Mouse (Mus musculus): ENCODE measurements at regions not wholly inside any gene's neighbourhood (a gene's known extent, or its start where the extent isn't known, plus 50 kb on each side); places are given as distances from the start of the nearest gene placed in this dataset.

DNA sequence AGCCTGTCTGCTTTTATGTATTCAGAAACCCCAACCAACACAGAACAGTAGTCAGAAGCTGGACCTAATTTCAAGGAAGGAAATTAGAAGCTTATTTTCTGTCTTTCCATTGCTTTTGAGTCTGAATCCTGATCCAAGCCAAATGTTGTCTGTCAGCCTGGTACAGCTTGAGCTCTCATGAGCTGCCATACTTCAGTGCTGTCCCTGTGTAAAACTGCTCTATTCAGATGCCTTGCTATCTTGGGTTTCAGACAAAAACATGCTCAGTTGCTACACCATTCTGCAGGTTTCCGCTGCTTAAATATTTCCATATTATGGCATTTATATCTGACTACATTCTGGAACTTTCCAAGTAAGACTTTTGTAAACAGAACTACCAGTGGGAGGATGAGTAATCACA lies 1403.2 kb downstream of the Epha7 start:
- ATAC-seq: no peak
- no peak overlapping the region for H3K4me3 ChIP-seq (ENCODE audit: low read depth, low read length)
- no peaks in the 10 kb centered on the region for H3K4me1 ChIP-seq (ENCODE audit: insufficient read depth, low read depth, low read length)
- H3K9ac ChIP-seq (replicated peaks; ENCODE audit: low read depth): no peak overlapping the region
- H3K27ac ChIP-seq (ENCODE audit: low read length): no peak overlapping the region
- no peak overlapping the region for H3K4me2 ChIP-seq (replicated peaks; ENCODE audit: low read depth, low read length)
- DNase-seq (ENCODE audit: low spot score): no peak
- no peaks in the 10 kb centered on the region for H3K27me3 ChIP-seq (replicated peaks; ENCODE audit: insufficient read depth, low read length)
- no peaks in the 10 kb centered on the region for H3K9me3 ChIP-seq (ENCODE audit: low read length)
- TF ChIP-seq EP300 (IDR thresholded peaks at IDR 0.05) (no peak), CTCF (IDR thresholded peaks at IDR 0.05) (no peak)
- H3K36me3 ChIP-seq (ENCODE audit: insufficient read depth, low read length): no peaks in the 10 kb centered on the region
- WGBS: 73% methylated on average over 1 of the region's 1 CpGs

DNA sequence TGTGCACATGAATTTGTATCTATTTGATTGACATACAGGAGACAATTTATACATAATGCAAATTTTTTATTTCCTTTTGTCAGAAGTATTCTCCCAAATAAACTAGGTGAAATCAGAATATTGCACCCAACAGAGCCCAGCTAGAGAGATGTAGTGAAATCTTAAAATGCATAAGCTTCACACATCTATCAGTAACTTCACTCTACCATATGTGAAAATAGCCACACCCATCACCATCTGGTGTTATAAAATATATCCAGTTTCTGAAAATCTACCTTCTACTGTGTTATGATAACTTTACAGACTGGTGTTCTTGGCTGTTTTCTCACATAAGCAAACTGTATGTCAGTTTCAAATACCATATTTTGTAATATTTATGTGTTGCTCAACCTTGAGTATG lies 1414.2 kb downstream of the Epha7 start:
- no peak for DNase-seq (ENCODE audit: low spot score)

DNA sequence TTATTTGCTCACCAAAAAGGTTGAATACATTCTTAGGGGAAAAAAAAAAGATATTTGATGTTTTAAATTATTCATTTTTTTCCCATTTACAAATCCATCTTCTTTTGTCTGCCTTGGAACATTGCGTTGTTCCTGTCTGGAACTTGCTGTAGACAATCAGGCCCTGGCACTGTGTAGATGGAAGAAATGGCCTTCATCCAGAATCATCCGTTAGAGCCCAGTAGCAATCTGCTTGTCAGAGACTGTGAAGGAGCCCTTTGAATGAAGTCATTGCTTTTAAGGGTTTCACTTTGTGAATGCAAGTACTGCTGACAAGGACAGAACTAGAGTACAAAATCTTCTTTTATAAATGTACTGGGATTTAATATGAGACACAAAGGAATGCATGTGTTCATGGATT lies 1449.2 kb downstream of the Epha7 start:
- no peak for TF ChIP-seq CTCF (IDR thresholded peaks at IDR 0.05)
- no peak for TF ChIP-seq EP300 (IDR thresholded peaks at IDR 0.05)
- WGBS: 57% methylated on average over 2 of the region's 2 CpGs
- H3K9ac ChIP-seq (replicated peaks; ENCODE audit: low read depth): no peak overlapping the region
- no peaks in the 10 kb centered on the region for H3K36me3 ChIP-seq (ENCODE audit: insufficient read depth, low read length)
- no peaks in the 10 kb centered on the region for H3K9me3 ChIP-seq (ENCODE audit: low read length)
- no peak for ATAC-seq
- H3K27me3 ChIP-seq (replicated peaks; ENCODE audit: insufficient read depth, low read length): no peaks in the 10 kb centered on the region
- H3K4me1 ChIP-seq (ENCODE audit: insufficient read depth, low read depth, low read length): no peaks in the 10 kb centered on the region
- no peak overlapping the region for H3K27ac ChIP-seq (ENCODE audit: low read length)
- no peak overlapping the region for H3K4me3 ChIP-seq (ENCODE audit: low read depth, low read length)
- no peak for DNase-seq (ENCODE audit: low spot score)
- H3K4me2 ChIP-seq (replicated peaks; ENCODE audit: low read depth, low read length): no peak overlapping the region

More for the DNA sequence above, 1414.2 kb downstream of the Epha7 start:
- no peaks in the 10 kb centered on the region for H3K4me1 ChIP-seq (ENCODE audit: insufficient read depth, low read depth, low read length)
- TF ChIP-seq EP300 (IDR thresholded peaks at IDR 0.05): no peak
- no peak for TF ChIP-seq CTCF (IDR thresholded peaks at IDR 0.05)
- no peak overlapping the region for H3K4me3 ChIP-seq (ENCODE audit: low read depth, low read length)
- no peaks in the 10 kb centered on the region for H3K36me3 ChIP-seq (ENCODE audit: insufficient read depth, low read length)
- H3K9me3 ChIP-seq (ENCODE audit: low read length): no peaks in the 10 kb centered on the region
- no peak overlapping the region for H3K4me2 ChIP-seq (replicated peaks; ENCODE audit: low read depth, low read length)
- H3K9ac ChIP-seq (replicated peaks; ENCODE audit: low read depth): no peak overlapping the region
- no peaks in the 10 kb centered on the region for H3K27me3 ChIP-seq (replicated peaks; ENCODE audit: insufficient read depth, low read length)
- ATAC-seq: no peak
- H3K27ac ChIP-seq (ENCODE audit: low read length): no peak overlapping the region

DNA sequence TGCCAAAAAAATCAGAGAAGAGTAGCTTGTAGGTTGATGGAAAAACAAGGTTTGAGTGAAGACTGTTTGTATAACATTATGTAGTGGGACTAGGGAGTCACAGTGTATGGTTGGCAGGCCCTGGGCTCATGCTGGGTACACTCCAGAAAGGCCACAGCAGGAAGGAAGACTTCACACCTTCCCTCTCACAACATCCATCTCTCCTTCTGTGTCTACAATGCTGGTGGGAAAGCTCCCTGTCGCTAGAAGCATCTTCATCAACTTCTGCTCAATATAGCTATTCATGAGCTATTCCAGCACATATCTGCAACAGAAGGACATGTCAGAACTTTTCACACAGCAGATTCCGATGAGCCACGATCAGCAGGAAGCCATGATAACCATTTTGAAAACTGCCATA lies 1455.1 kb downstream of the Epha7 start:
- Histone ChIP-seq H3K9ac (replicated peaks; ENCODE audit: low read depth) (no peak overlapping the region), H3K4me3 (ENCODE audit: low read depth, low read length) (no peak overlapping the region), H3K4me2 (replicated peaks; ENCODE audit: low read depth, low read length) (no peak overlapping the region), H3K4me1 (ENCODE audit: insufficient read depth, low read depth, low read length) (no peaks in the 10 kb centered on the region), H3K27ac (ENCODE audit: low read length) (no peak overlapping the region), H3K27me3 (replicated peaks; ENCODE audit: insufficient read depth, low read length) (no peaks in the 10 kb centered on the region), H3K36me3 (ENCODE audit: insufficient read depth, low read length) (no peaks in the 10 kb centered on the region), H3K9me3 (ENCODE audit: low read length) (no peaks in the 10 kb centered on the region)
- DNase-seq (ENCODE audit: low spot score): no peak
- ATAC-seq: no peak
- WGBS: 56% methylated on average over 3 of the region's 3 CpGs
- TF ChIP-seq EP300 (IDR thresholded peaks at IDR 0.05): no peak
- no peak for TF ChIP-seq CTCF (IDR thresholded peaks at IDR 0.05)

DNA sequence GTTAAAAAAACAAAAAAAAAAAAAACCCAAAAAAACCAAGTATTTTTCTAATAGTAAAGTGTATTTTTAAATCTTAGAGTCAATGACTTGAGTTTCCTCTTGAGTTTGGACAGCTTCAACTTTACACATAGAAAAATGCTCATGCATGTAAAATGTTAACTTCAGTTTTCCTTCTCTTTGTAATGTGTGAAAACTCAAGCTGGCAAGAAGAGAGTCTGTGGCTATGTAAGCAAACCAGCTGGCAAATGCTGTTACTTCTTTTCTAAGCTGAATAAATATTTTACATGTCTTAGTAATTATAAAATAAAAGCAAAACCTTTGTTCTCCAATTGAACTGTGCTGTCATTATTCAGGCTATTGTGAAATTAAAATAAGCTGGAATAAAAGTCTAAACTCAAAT lies 1457.1 kb downstream of the Epha7 start:
- Histone ChIP-seq H3K9ac (replicated peaks; ENCODE audit: low read depth) (no peak overlapping the region), H3K27me3 (replicated peaks; ENCODE audit: insufficient read depth, low read length) (no peaks in the 10 kb centered on the region), H3K4me1 (ENCODE audit: insufficient read depth, low read depth, low read length) (no peaks in the 10 kb centered on the region), H3K4me2 (replicated peaks; ENCODE audit: low read depth, low read length) (no peak overlapping the region), H3K9me3 (ENCODE audit: low read length) (no peaks in the 10 kb centered on the region), H3K36me3 (ENCODE audit: insufficient read depth, low read length) (no peaks in the 10 kb centered on the region), H3K27ac (ENCODE audit: low read length) (no peak overlapping the region), H3K4me3 (ENCODE audit: low read depth, low read length) (no peak overlapping the region)
- TF ChIP-seq CTCF (IDR thresholded peaks at IDR 0.05) (no peak), EP300 (IDR thresholded peaks at IDR 0.05) (no peak)
- DNase-seq (ENCODE audit: low spot score) (peak; percentile 15), ATAC-seq (no peak)

DNA sequence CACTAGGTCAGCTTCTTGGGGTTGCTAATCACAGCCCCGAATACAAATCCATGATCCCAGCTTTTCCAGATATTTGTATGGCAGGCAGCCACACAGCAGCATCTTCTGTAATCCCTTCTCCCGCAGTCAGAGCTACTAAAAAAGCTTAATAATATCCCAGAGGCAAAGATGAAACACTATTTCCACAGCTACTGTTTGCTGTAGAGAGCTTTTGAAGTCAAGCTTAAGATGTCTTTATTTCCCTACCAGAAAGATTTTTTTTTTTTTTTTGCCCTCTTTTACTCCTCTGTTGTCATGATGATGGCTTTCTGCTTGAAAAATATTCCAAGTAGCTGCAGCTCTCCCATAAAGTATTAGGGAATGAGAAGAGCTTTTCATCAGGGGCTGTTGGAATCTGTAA lies 1499.5 kb downstream of the Epha7 start:
- H3K4me3 ChIP-seq (ENCODE audit: low read depth, low read length): no peak overlapping the region
- no peak for ATAC-seq
- H3K36me3 ChIP-seq (ENCODE audit: insufficient read depth, low read length): no peaks in the 10 kb centered on the region
- 50% methylated on average over 2 of the region's 2 CpGs for WGBS
- no peak overlapping the region for H3K27ac ChIP-seq (ENCODE audit: low read length)
- no peaks in the 10 kb centered on the region for H3K9me3 ChIP-seq (ENCODE audit: low read length)
- no peaks in the 10 kb centered on the region for H3K27me3 ChIP-seq (replicated peaks; ENCODE audit: insufficient read depth, low read length)
- no peak overlapping the region for H3K4me2 ChIP-seq (replicated peaks; ENCODE audit: low read depth, low read length)
- no peaks in the 10 kb centered on the region for H3K4me1 ChIP-seq (ENCODE audit: insufficient read depth, low read depth, low read length)
- DNase-seq (ENCODE audit: low spot score): no peak
- no peak for TF ChIP-seq CTCF (IDR thresholded peaks at IDR 0.05)
- no peak for TF ChIP-seq EP300 (IDR thresholded peaks at IDR 0.05)
- H3K9ac ChIP-seq (replicated peaks; ENCODE audit: low read depth): no peak overlapping the region

DNA sequence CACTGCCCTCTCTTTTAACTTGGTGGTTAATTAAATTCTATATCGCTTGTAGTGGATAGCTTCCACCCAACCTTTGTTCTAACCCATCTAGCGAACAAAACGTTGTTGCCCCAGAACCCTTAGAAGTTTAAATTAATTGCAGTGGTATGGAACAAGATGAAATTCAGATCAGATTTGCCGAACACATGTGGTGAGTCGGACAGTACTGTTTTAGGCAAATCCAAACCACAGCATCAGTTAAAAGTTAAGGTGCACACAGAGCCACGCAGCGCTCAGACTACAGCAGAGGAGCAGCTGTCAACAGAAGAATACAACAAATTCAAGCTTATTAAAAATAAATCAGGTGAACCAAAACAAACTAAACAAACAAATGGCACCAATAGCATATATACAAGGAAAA lies 1500.0 kb downstream of the Epha7 start:
- ATAC-seq: no peak
- Histone ChIP-seq H3K4me2 (replicated peaks; ENCODE audit: low read depth, low read length) (no peak overlapping the region), H3K36me3 (ENCODE audit: insufficient read depth, low read length) (no peaks in the 10 kb centered on the region), H3K27me3 (replicated peaks; ENCODE audit: insufficient read depth, low read length) (no peaks in the 10 kb centered on the region), H3K27ac (ENCODE audit: low read length) (no peak overlapping the region), H3K9ac (replicated peaks; ENCODE audit: low read depth) (no peak overlapping the region), H3K4me3 (ENCODE audit: low read depth, low read length) (no peak overlapping the region), H3K9me3 (ENCODE audit: low read length) (no peaks in the 10 kb centered on the region), H3K4me1 (ENCODE audit: insufficient read depth, low read depth, low read length) (no peaks in the 10 kb centered on the region)
- no peak for DNase-seq (ENCODE audit: low spot score)
- 80% methylated on average over 7 of the region's 7 CpGs for WGBS
- TF ChIP-seq EP300 (IDR thresholded peaks at IDR 0.05): no peak
- no peak for TF ChIP-seq CTCF (IDR thresholded peaks at IDR 0.05)
